Mouse (Mus musculus) liver, embryonic 15.5 days (tissue): ENCODE measurements around the gene Zfp940. TPM values are rescaled to one million over a fixed set of nuclear protein-coding genes. Genes with fewer than 3 reads are reported as not detected.

Experiments used
- ATAC-seq: fragments of 200-750 bp; cut with Nextera tagmentation; 2 replicates; pipeline ENCODE4 v1.8.0; 2017; ENCODE audit warnings: moderate number of reproducible peaks, mild to moderate bottlenecking, moderate library complexity; ENCODE audit not compliant: insufficient read depth
- H3K27ac ChIP-seq: fragments of 300-500 bp; sonication (generic); replicated peaks from 2 replicates; pipeline ENCODE4 v1.5.1; 2015; ENCODE audit warnings: mild to moderate bottlenecking, inconsistent platforms
- H3K27me3 ChIP-seq: fragments of 300-500 bp; sonication (generic); 2 replicates; pipeline ENCODE4 v1.6.1; 2015; ENCODE audit warnings: mild to moderate bottlenecking, inconsistent platforms
- H3K36me3 ChIP-seq: fragments of 300-500 bp; sonication (generic); replicated peaks from 2 replicates; pipeline ENCODE4 v1.6.1; 2015; ENCODE audit warnings: moderate library complexity, mild to moderate bottlenecking, inconsistent platforms
- H3K4me1 ChIP-seq: fragments of 300-500 bp; sonication (generic); replicated peaks from 2 replicates; pipeline ENCODE4 v1.6.1; 2015; ENCODE audit warnings: inconsistent platforms
- H3K4me2 ChIP-seq: fragments of 300-500 bp; sonication (generic); 2 replicates; pipeline ENCODE4 v1.6.1; 2015; ENCODE audit warnings: moderate library complexity, mild to moderate bottlenecking, inconsistent platforms
- H3K4me3 ChIP-seq: fragments of 300-500 bp; sonication (generic); replicated peaks from 2 replicates; pipeline ENCODE4 v1.5.1; 2015; ENCODE audit warnings: mild to moderate bottlenecking, inconsistent platforms
- H3K9ac ChIP-seq: fragments of 300-500 bp; sonication (generic); 2 replicates; pipeline ENCODE4 v1.6.1; 2015; ENCODE audit warnings: moderate library complexity, mild to moderate bottlenecking, inconsistent platforms
- H3K9me3 ChIP-seq: fragments of 300-500 bp; sonication (generic); replicated peaks from 2 replicates; pipeline ENCODE4 v1.6.1; 2016; ENCODE audit warnings: inconsistent platforms
- WGBS: fragments of 180-500 bp; shearing (Covaris S2); methylation state at CpG from one replicate; pipeline ENCODE4 v1.1.7; 2015; ENCODE audit warnings: mixed read lengths; ENCODE audit not compliant: insufficient replicate concordance; 5-methylcytosine and 5-hydroxymethylcytosine counted together
- polyA plus RNA-seq: library from polyadenylated mRNA; unstranded; fragments of >200 nt; fragmentation: Nextera tagmentation; extraction: Ambion mirVana; gene quantifications from 2 replicates; pipeline ENCODE4 v1.2.1, GENCODE M21; 2015

Zfp940 gene
- polyA plus RNA-seq, 1 experiment from 2014 or later = 0.83 TPM

GRCm38 (mm10) chr7:29807046-29807445 lies 46.4 kb downstream of the Zfp940 start:
- Histone ChIP-seq H3K4me2 (no peak overlapping the region), H3K4me3 (no peak overlapping the region), H3K27ac (no peak overlapping the region), H3K4me1 (no peaks in the 10 kb centered on the region), H3K9ac (no peak overlapping the region), H3K36me3 (no peaks in the 10 kb centered on the region), H3K27me3 (no peaks in the 10 kb centered on the region), H3K9me3 (no peaks in the 10 kb centered on the region)
- ATAC-seq = no peak
- WGBS = 60% methylated on average over 5 of the region's 5 CpGs

- WGBS = 42% methylated on average over 27 of the region's 27 CpGs
- no peak for ATAC-seq
- H3K36me3 ChIP-seq = peaks cover 7% of the 10 kb centered on the region; the same call in 1 of the 2 replicates
- H3K27ac ChIP-seq = no peak overlapping the region
- no peak overlapping the region for H3K9ac ChIP-seq
- H3K9me3 ChIP-seq = 0 out of 2 replicates have a peak, but pooled peaks cover 5% of the 10 kb centered on the region
- no peaks in the 10 kb centered on the region for H3K4me1 ChIP-seq
- no peak overlapping the region for H3K4me2 ChIP-seq
- H3K4me3 ChIP-seq = no peak overlapping the region
- peaks cover 15% of the 10 kb centered on the region for H3K27me3 ChIP-seq
Observed at GRCm38 (mm10) chr7:29792906-29793305, 60.6 kb downstream of the Zfp940 start.

- Histone ChIP-seq H3K4me3 (no peak overlapping the region), H3K27me3 (no peaks in the 10 kb centered on the region), H3K9ac (no peak overlapping the region), H3K36me3 (0 out of 2 replicates have a peak, but pooled peaks cover 3% of the 10 kb centered on the region), H3K27ac (no peak overlapping the region), H3K4me1 (peaks cover 11% of the 10 kb centered on the region), H3K4me2 (no peak overlapping the region), H3K9me3 (no peaks in the 10 kb centered on the region)
- no peak for ATAC-seq
- WGBS = 66% methylated on average over 5 of the region's 5 CpGs
Observed at GRCm38 (mm10) chr7:29785888-29786287, 67.6 kb downstream of the Zfp940 start.

- Histone ChIP-seq H3K36me3 (0 out of 2 replicates have a peak, but pooled peaks cover 3% of the 10 kb centered on the region), H3K9ac (no peak overlapping the region), H3K4me3 (peak overlapping the region; percentile 5), H3K9me3 (no peaks in the 10 kb centered on the region), H3K27ac (no peak overlapping the region), H3K4me2 (peak overlapping the region; percentile 84; the same call in 1 of the 2 replicates), H3K4me1 (peaks cover 11% of the 10 kb centered on the region), H3K27me3 (no peaks in the 10 kb centered on the region)
- no peak for ATAC-seq
- WGBS = 66% methylated on average over 8 of the region's 8 CpGs
Observed at GRCm38 (mm10) chr7:29785023-29785422, 68.4 kb downstream of the Zfp940 start.

GRCm38 (mm10) chr7:29783871-29784551 lies 69.5 kb downstream of the Zfp940 start, which contains the start of gene Zfp30:
Gene Zfp30, plus strand, starts transcription at chr7:29783998.
- H3K9ac ChIP-seq = peak within 1 kb of the TSS; percentile 68
- WGBS = 1% methylated on average over 45 of the region's 45 CpGs
- H3K27ac ChIP-seq = peak within 1 kb of the TSS; percentile 30; the same call in 1 of the 2 replicates

More at GRCm38 (mm10) chr7:29783871-29784551, 69.5 kb downstream of the Zfp940 start, which contains the start of gene Zfp30:
- Histone ChIP-seq H3K9me3 (no peaks in the 10 kb centered on the region), H3K27me3 (no peaks in the 10 kb centered on the region), H3K36me3 (0 out of 2 replicates have a peak, but pooled peaks cover 6% of the 10 kb centered on the region), H3K4me2 (peak within 1 kb of the TSS; percentile 84), H3K4me3 (peak within 1 kb of the TSS; percentile 67), H3K4me1 (peaks cover 11% of the 10 kb centered on the region)
- ATAC-seq = peak; percentile 81

Other genes with a start within 250 kb of the Zfp940 start
- not detected in 2 replicates for gene Catsperg2, start 126.6 kb downstream of the Zfp940 start, polyA plus RNA-seq
- 3.2 TPM in 2 replicates for gene Zfp84, start 85.1 kb downstream of the Zfp940 start, polyA plus RNA-seq
- gene Zfp30, start 69.7 kb downstream of the Zfp940 start, polyA plus RNA-seq = 0.54 and 0.67 TPM in 2 replicates
- gene Zfp790, start 37.6 kb downstream of the Zfp940 start, polyA plus RNA-seq = 2.9 and 4.1 TPM in 2 replicates
- gene Zfp420, start 6.3 kb upstream of the Zfp940 start, polyA plus RNA-seq = 0.91 and 0.97 TPM in 2 replicates
- 1.4 and 1.7 TPM in 2 replicates for gene Zfp27, start 52.9 kb upstream of the Zfp940 start, polyA plus RNA-seq
- gene Zfp383, start 54.6 kb upstream of the Zfp940 start, polyA plus RNA-seq = 0.35 and 0.39 TPM in 2 replicates
- 1.5 and 1.8 TPM in 2 replicates for gene Zfp74, start 100.4 kb upstream of the Zfp940 start, polyA plus RNA-seq
- gene Zfp568, start 130.3 kb upstream of the Zfp940 start, polyA plus RNA-seq = 8.2 and 12.5 TPM in 2 replicates
- gene Zfp14, start 197.7 kb upstream of the Zfp940 start, polyA plus RNA-seq = 0.37 and 0.53 TPM in 2 replicates
- gene Zfp82, start 219.2 kb upstream of the Zfp940 start, polyA plus RNA-seq = 1.3 and 1.6 TPM in 2 replicates
- gene Gm26920, start 236.7 kb upstream of the Zfp940 start, polyA plus RNA-seq = not detected in 2 replicates
- 1.4 and 1.9 TPM in 2 replicates for gene Zfp566, start 236.9 kb upstream of the Zfp940 start, polyA plus RNA-seq
- 12.2 and 13.4 TPM in 2 replicates for gene Zfp260, start 241.1 kb upstream of the Zfp940 start, polyA plus RNA-seq